Mouse (Mus musculus) heart, adult 11 months (tissue): Measurements from ENCODE around the gene Olfr1330.
"Not testable (repeated sequence)": the region's sequence is repeated elsewhere in the genome, so short reads cannot be mapped to it uniquely, and the experiment has no call there.

ENCODE experiments used
- DNase-seq: peaks from one replicate; pipeline ENCODE4 v3.0.0; 2022

Gene Olfr1330

DNA sequence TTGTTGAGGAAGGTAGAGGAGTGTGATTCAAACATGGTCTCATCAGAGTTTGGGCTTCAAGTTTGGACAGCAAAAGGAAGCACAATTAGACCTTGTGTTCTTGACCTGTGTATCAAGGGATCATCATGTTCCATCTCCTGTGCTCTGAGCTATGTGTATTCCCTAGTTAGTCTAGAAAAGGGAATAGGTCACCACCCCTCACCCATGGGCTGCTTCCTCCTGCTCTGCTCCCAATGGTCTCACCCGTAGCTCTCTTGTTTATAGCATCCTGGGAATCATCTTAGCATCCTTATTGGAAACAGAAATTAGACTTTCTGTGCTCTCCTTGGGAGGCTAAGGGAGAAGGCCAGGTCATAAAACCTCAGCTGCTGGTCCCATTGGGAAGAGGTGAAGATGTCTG is at the start of gene Olfr1330:
Olfr1330 (plus strand) TSS at position 301 of the 400 bp plus-strand sequence.
- DNase-seq = peak; percentile 39

GRCm38 (mm10) chr4:118861791-118862190 is 26.6 kb upstream of the Olfr1330 start:
- DNase-seq = peak; percentile 83

- peak; percentile 88 for DNase-seq
These were observed 25.7 kb upstream of the Olfr1330 start for GRCm38 (mm10) chr4:118862704-118863103.

DNA sequence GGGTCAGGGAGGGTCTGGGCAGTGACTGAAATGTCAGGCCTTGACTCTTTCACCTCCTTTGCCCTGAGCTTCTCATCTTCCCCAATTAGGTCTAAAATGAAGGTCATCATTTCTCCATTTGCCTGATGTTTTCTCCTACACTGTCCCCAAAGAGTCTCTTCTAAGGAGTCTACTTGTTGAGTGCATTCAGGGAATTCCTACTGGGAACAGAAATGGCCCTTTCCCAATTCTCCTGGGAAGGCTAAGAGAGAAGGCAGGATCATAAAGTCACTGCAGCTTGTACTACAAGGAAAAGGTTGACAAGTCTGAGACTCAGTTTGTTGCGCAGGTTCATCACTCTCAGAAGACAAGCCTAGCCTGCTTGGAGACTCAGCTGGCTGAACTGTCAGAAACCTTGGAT is 24.0 kb upstream of the Olfr1330 start, which contains the start of gene Olfr1331:
Olfr1331 (plus strand) TSS at position 301 of the 400 bp plus-strand sequence.
- DNase-seq = no peak

GRCm38 (mm10) chr4:118867566-118867965 is 20.8 kb upstream of the Olfr1330 start:
- peak; percentile 59 for DNase-seq

GRCm38 (mm10) chr4:118901981-118902380 is 13.6 kb downstream of the Olfr1330 start:
- DNase-seq = no peak

GRCm38 (mm10) chr4:118917365-118917764 is 29.0 kb downstream of the Olfr1330 start, which contains the start of gene Olfr1329:
Gene Olfr1329 (minus strand): TSS chr4:118917465.
- DNase-seq = not testable (repeated sequence)

DNA sequence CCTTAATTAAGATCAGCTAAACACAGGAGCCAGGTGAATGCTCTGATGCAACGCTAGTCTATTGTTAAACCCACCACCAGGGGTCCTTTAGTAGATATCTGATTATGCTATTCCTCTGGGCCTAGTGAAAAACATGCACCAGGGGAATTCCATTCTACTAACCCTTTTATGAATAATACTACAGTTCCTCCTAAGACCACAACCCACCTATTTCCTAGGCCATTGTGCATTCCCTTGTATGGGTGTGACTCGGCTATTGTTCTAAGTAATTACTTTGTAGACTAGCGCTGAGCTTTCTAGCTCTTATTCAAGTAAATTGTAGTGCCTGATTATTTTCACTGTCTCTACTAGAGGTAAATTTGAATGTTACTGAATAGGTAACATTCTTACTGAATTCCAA is 42.9 kb downstream of the Olfr1330 start:
- not testable (repeated sequence) for DNase-seq

- no peak for DNase-seq
These were observed 50.1 kb downstream of the Olfr1330 start, which contains the start of gene Olfr1328 for GRCm38 (mm10) chr4:118938512-118938911. Gene Olfr1328 (minus strand): TSS chr4:118938612.
